Mouse (Mus musculus) forebrain, embryonic 15.5 days (tissue): ENCODE measurements at regions not wholly inside any gene's neighbourhood (a gene's known extent, or its start where the extent isn't known, plus 50 kb on each side); places are given as distances from the start of the nearest gene placed in this dataset.

Source experiments
- ATAC-seq: fragments of 200-750 bp; cut with Nextera tagmentation; replicated peaks from 2 replicates; pipeline ENCODE4 v1.8.0; 2017; ENCODE audit warnings: mild to moderate bottlenecking, moderate TSS enrichment, moderate library complexity
- H3K27ac ChIP-seq: fragments of 300-500 bp; sonication (generic); replicated peaks from 2 replicates; pipeline ENCODE4 v1.5.1; 2015; ENCODE audit warnings: mild to moderate bottlenecking, inconsistent platforms
- H3K27me3 ChIP-seq: fragments of 300-500 bp; sonication (generic); 2 replicates; pipeline ENCODE4 v1.6.1; 2015; ENCODE audit warnings: inconsistent platforms
- H3K36me3 ChIP-seq: fragments of 300-500 bp; sonication (generic); 2 replicates; pipeline ENCODE4 v1.6.1; 2015; ENCODE audit warnings: mild to moderate bottlenecking, inconsistent platforms
- H3K4me1 ChIP-seq: fragments of 300-500 bp; sonication (generic); 2 replicates; pipeline ENCODE4 v1.6.1; 2015; ENCODE audit warnings: inconsistent platforms
- H3K4me2 ChIP-seq: fragments of 300-500 bp; sonication (generic); replicated peaks from 2 replicates; pipeline ENCODE4 v1.6.1; 2015; ENCODE audit warnings: mild to moderate bottlenecking, inconsistent platforms
- H3K4me3 ChIP-seq: fragments of 300-500 bp; sonication (generic); 2 replicates; pipeline ENCODE4 v1.5.1; 2015; ENCODE audit warnings: mild to moderate bottlenecking, inconsistent platforms
- H3K9ac ChIP-seq: fragments of 300-500 bp; sonication (generic); replicated peaks from 2 replicates; pipeline ENCODE4 v1.6.1; 2015; ENCODE audit warnings: mild to moderate bottlenecking, inconsistent platforms
- H3K9me3 ChIP-seq: fragments of 300-500 bp; sonication (generic); 2 replicates; pipeline ENCODE4 v1.6.1; 2016; ENCODE audit warnings: inconsistent platforms
- WGBS: fragments of 180-500 bp; shearing (Covaris S2); methylation state at CpG from one replicate; pipeline ENCODE4 v1.1.7; 2015; ENCODE audit warnings: mixed read lengths; 5-methylcytosine and 5-hydroxymethylcytosine counted together

DNA sequence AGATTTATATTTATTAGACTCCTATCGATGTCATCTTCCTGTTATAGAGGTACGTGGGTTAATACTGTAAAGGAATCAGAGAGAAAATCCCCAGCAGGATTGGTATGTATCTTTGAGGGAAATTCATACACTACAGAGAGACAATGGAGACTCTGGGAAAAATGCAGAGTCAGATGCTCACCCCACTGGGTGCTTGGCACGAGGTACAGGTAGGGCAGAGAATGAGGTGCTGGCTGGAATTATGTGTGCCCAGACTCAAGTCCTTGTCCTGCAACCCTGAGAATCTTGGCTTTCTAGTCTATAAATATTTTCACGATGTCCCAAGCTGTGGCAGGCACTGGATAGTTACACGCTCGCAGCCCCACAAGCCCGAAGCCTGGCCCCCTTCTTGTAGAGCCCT is 57.8 kb upstream of the Cry1 start:
- no peak overlapping the region for H3K9ac ChIP-seq
- no peaks in the 10 kb centered on the region for H3K9me3 ChIP-seq
- H3K4me1 ChIP-seq = no peaks in the 10 kb centered on the region
- H3K27me3 ChIP-seq = no peaks in the 10 kb centered on the region
- no peaks in the 10 kb centered on the region for H3K36me3 ChIP-seq
- no peak overlapping the region for H3K4me2 ChIP-seq
- 90% methylated on average over 7 of the region's 7 CpGs for WGBS
- no peak overlapping the region for H3K27ac ChIP-seq
- H3K4me3 ChIP-seq = no peak overlapping the region
- no peak for ATAC-seq

DNA sequence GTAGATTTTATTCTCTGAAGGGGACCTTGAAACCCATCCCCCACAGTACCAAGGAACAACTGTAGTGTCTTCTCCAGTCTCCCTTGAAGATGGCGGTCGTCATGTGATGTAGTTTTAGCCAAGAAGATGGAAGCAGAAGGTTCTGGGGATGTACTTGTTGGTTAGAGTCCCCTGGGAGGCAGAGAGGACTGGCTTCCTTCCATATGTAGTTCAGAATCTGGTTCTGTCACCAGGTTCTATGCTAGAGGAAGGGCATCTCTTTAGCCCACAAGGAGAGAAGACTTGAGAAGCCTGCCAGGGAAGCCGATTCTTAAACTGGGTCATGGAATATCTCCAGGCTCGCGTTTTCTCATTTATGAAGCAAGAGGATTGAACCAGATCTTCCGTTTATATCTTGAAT is 58.7 kb upstream of the Cry1 start:
- no peaks in the 10 kb centered on the region for H3K4me1 ChIP-seq
- WGBS = 93% methylated on average over 6 of the region's 6 CpGs

DNA sequence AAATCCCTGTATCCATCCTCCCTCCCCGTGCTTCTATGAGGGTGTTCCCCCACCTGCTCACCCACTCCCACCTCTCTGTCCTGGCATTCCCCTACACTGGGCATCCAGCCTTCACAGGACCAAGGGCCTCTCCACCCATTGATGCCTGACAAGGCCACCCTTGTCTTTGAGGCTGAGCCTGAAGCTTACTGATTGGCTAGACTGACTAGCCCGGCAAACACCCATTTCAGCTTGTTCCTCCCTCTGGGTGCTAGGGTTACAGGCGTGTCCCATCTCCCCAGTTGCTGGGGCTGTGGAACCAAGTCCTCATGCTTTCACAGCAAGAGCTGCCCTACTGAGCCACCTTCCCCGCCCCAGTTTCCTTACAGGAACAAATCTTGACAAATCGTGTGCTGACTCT is 80.9 kb upstream of the Cry1 start:
- 53% methylated on average over 5 of the region's 5 CpGs for WGBS
- Histone ChIP-seq H3K27me3 (no peaks in the 10 kb centered on the region), H3K27ac (no peak overlapping the region), H3K4me2 (no peak overlapping the region), H3K4me3 (no peak overlapping the region), H3K4me1 (no peaks in the 10 kb centered on the region), H3K36me3 (no peaks in the 10 kb centered on the region), H3K9ac (no peak overlapping the region), H3K9me3 (no peaks in the 10 kb centered on the region)
- ATAC-seq = no peak

More for the DNA sequence above, 58.7 kb upstream of the Cry1 start:
- no peak overlapping the region for H3K9ac ChIP-seq
- no peak overlapping the region for H3K27ac ChIP-seq
- no peaks in the 10 kb centered on the region for H3K36me3 ChIP-seq
- no peak for ATAC-seq
- H3K4me3 ChIP-seq = no peak overlapping the region
- no peak overlapping the region for H3K4me2 ChIP-seq
- no peaks in the 10 kb centered on the region for H3K27me3 ChIP-seq
- no peaks in the 10 kb centered on the region for H3K9me3 ChIP-seq

DNA sequence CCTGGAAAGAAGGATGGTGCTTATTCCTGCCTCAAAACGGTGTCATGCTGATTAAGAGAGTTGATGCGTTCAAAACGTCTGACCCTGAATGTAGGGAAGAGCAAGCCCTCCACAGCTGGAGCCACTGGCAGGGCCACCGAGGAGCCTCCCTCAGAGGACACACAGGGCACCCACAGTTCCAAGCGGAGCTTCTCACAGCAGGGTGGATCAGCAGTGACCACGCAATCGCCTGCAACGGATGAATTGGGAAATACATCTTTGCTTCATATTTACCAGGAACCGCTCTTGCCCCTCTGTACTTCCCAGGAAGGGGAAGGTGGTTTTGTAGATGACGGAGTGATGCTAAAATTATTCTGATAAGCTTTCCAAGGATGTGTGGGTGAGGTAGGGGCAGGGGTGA is 81.3 kb upstream of the Cry1 start:
- Histone ChIP-seq H3K36me3 (no peaks in the 10 kb centered on the region), H3K4me3 (no peak overlapping the region), H3K4me2 (no peak overlapping the region), H3K9me3 (no peaks in the 10 kb centered on the region), H3K27ac (no peak overlapping the region), H3K27me3 (no peaks in the 10 kb centered on the region), H3K9ac (no peak overlapping the region), H3K4me1 (no peaks in the 10 kb centered on the region)
- 40% methylated on average over 10 of the region's 10 CpGs for WGBS
- ATAC-seq = no peak

DNA sequence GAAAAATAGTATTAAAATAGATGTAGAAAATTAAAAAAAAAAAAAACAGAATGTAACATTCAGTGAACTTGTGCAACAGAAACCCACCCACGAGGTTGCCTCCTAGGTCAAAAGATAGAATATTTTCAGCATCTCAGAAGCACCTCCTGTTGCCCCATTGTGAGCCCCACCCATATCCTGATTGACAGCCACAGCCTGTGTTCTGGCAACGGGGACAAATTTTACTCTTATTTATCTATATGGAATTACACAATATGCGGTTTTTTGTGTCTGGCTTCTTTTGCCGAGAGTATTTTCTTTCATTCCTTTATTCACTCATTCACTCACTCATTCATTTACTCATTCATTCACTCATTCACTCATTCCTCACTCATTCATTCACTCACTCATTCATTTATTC is 81.9 kb upstream of the Cry1 start:
- Histone ChIP-seq H3K4me3 (no peak overlapping the region), H3K4me1 (no peaks in the 10 kb centered on the region), H3K9me3 (no peaks in the 10 kb centered on the region), H3K9ac (no peak overlapping the region), H3K4me2 (no peak overlapping the region), H3K27me3 (no peaks in the 10 kb centered on the region), H3K36me3 (no peaks in the 10 kb centered on the region), H3K27ac (no peak overlapping the region)
- ATAC-seq = no peak
- 88% methylated on average over 4 of the region's 4 CpGs for WGBS

DNA sequence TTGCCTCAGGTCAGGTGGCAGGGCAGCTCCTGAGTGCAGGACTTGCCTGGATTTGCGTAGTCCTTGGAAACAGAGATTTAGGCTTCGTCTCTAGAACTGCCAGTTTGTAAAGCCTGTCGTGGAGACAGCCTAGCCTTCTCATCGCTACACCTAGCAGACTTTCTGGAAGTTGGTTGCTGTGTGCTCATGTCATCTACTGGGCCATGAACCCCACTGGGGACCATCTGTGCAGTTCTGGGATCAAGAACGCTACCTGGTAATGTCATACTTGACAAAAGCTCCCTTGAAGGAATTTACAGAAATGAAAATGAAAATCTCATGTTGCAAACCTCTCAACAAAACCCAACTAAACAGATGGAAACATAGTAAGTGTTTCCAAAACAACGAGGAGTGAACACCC is 85.3 kb upstream of the Cry1 start:
- Histone ChIP-seq H3K36me3 (no peaks in the 10 kb centered on the region), H3K4me1 (no peaks in the 10 kb centered on the region), H3K27me3 (no peaks in the 10 kb centered on the region), H3K4me2 (no peak overlapping the region), H3K9ac (no peak overlapping the region), H3K27ac (no peak overlapping the region), H3K9me3 (no peaks in the 10 kb centered on the region), H3K4me3 (no peak overlapping the region)
- 75% methylated on average over 6 of the region's 6 CpGs for WGBS
- no peak for ATAC-seq

DNA sequence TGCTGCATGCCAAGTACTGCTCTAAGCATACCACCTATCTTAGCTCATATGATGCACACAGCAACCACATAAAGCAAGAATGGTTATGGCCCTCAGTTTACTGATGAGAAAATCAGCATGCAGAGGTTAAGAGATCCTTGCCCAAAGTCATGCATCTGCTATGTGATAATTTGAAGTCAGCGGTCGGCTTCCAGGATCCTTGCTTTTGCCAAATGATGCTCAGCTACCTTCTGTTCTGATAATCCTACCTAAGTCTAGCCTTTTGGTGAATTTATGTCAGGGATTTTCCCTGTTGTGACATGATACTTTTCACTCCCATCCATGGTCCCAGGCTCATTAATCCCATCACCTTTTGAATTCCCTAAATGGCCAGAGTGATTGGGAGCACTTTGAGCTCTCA is 91.9 kb upstream of the Cry1 start:
- H3K4me3 ChIP-seq = no peak overlapping the region
- H3K27me3 ChIP-seq = no peaks in the 10 kb centered on the region
- H3K4me1 ChIP-seq = no peaks in the 10 kb centered on the region
- H3K9ac ChIP-seq = no peak overlapping the region
- no peak overlapping the region for H3K4me2 ChIP-seq
- ATAC-seq = no peak
- H3K27ac ChIP-seq = no peak overlapping the region
- no peaks in the 10 kb centered on the region for H3K36me3 ChIP-seq
- no peaks in the 10 kb centered on the region for H3K9me3 ChIP-seq
- WGBS = 84% methylated on average over 2 of the region's 2 CpGs

DNA sequence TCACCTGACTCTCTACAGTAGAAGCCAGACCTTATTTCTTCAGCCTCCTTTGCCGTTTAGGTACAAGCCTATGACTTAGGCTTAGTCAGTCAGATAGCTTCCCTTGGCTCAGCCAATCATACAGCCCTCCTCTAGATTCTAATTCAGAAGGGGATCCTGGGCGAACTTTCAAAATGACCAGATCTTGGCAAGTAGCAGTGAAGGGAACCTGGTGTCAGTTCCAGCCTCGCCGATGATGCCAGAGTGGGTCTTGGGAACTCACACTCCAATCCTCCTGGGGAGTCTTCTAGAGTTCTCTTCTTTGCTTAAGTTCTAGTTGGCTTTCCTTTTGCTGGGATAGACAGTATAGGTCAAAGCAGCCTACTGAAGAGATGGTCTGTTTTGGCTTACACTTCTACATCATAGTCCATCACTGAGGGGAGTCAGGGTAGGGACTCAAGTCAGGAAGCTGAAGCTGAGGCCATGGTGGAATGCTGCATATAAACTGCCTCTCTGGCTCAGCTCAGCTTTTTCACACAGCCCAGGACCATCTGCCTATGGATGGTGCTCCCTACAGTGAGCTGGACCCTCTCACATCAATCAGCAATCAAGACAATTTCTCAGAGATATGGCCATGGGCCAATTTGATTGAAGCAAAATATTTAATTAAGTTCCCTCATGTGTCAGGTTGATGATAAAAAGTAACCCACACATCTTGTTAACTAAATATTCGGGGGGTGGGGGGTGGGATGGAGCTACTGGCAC is 94.7 kb upstream of the Btbd11 start:
- H3K27me3 ChIP-seq = no peaks in the 10 kb centered on the region
- no peak overlapping the region for H3K9ac ChIP-seq
- H3K4me1 ChIP-seq = peaks cover 18% of the 10 kb centered on the region
- no peaks in the 10 kb centered on the region for H3K36me3 ChIP-seq
- no peak overlapping the region for H3K4me2 ChIP-seq
- 54% methylated on average over 5 of the region's 5 CpGs for WGBS
- H3K9me3 ChIP-seq = no peaks in the 10 kb centered on the region
- H3K4me3 ChIP-seq = no peak overlapping the region
- ATAC-seq = peak; percentile 75
- peak overlapping the region; percentile 34 for H3K27ac ChIP-seq

DNA sequence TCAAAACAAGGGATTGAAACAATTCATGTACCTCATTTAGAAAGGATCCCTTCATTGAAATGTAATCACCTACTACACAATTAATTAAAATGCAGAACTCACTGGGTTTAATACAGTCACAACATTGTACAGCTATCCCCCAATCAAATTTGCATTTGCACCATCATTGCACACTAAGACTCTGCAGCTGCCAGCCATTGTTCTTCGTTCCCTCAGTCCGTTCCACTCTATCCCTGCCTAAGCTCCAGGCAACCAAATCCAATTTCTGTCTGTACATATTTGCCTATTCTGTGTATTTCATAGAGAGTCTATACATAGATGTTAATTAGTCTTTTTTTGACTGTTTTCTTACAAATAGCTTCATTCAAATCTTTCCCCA is 94.1 kb upstream of the Btbd11 start:
- Histone ChIP-seq H3K4me3 (no peak overlapping the region), H3K27me3 (no peaks in the 10 kb centered on the region)
- ATAC-seq = peak; percentile 92

DNA sequence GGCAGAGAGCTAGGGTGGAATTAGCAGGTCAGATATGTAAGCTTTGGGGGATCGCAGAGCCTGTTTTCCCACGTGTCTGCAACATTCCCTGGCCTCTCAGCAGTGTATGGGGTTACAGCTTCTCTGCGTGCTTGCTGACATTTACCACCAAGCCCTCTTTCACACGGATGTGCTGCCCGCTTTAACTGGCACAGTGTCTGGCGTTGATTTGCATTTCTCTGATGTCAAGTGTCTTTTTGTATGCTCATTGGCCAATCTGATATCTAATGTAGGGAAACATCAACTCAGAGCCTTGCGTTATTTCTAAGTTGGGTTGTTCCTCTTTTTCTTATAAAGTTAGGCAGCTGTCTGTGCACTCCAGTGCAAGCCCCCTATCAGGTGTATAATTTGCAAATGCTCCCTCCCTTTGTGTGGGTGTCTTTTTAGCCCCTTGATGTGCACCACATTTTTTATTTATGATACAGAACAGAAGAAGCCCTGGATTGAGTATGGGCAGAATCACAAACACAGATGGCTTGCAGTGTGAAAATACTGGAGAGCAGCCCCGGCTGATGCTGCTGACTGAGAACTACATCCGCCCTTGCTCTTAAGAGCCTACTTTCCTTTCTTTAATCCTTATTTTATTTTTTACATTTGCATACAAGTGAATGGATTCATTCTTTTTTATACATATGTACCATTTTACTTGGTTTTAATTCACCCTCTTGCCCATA is 93.4 kb upstream of the Btbd11 start:
- peaks cover 18% of the 10 kb centered on the region for H3K4me1 ChIP-seq
- no peak overlapping the region for H3K4me3 ChIP-seq
- H3K27me3 ChIP-seq = no peaks in the 10 kb centered on the region
- H3K4me2 ChIP-seq = peak overlapping the region; percentile 16
- WGBS = 28% methylated on average over 9 of the region's 9 CpGs
- H3K27ac ChIP-seq = peak overlapping the region; percentile 76
- no peaks in the 10 kb centered on the region for H3K36me3 ChIP-seq
- no peak overlapping the region for H3K9ac ChIP-seq
- peak; percentile 59; the same call in 1 of the 2 replicates for ATAC-seq
- H3K9me3 ChIP-seq = no peaks in the 10 kb centered on the region

More for the DNA sequence above, 94.1 kb upstream of the Btbd11 start:
- no peaks in the 10 kb centered on the region for H3K36me3 ChIP-seq
- no peaks in the 10 kb centered on the region for H3K9me3 ChIP-seq
- H3K4me2 ChIP-seq = no peak overlapping the region
- peak overlapping the region; percentile 34; the same call in 1 of the 2 replicates for H3K27ac ChIP-seq
- peaks cover 18% of the 10 kb centered on the region for H3K4me1 ChIP-seq
- H3K9ac ChIP-seq = no peak overlapping the region
- 6% methylated on average over 2 of the region's 2 CpGs for WGBS

DNA sequence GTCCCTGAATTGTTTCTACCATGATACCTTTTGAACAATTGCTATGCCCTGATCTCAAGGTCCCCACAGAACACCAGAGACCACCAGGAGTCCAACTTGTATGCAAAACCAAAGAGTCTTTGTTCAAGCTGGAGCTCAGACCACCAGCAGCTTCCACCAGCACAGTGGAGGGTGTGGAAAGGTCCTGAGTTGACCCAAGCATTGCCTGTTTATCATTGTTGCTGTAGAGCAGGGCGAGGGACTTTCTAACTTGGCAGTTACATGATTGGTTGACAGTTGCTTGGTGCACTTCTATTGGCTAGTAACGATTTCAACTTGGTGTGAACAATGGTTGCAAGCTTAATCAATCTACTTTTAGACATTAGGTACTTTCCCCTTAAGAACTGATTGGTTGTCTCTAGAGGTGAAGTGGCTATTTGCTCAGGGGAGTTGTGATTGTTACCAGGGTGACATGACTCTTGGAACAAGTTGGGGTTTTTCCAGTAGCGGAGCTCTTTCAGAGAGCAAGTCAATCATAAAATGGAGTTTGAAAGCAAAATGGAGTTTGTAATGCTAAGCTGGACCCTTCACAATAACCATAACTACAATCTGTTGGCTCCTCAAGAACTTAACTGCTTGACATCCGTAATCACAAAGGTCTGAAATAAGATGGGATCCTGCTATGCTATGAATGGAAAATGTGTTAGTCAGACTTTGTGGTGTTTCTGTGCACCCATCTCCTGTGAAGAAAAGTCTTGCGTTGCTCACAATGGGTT is 91.3 kb upstream of the Btbd11 start:
- H3K4me3 ChIP-seq = no peak overlapping the region
- H3K9me3 ChIP-seq = no peaks in the 10 kb centered on the region
- H3K9ac ChIP-seq = no peak overlapping the region
- no peaks in the 10 kb centered on the region for H3K27me3 ChIP-seq
- no peak for ATAC-seq
- 89% methylated on average over 5 of the region's 5 CpGs for WGBS
- H3K4me2 ChIP-seq = no peak overlapping the region
- H3K36me3 ChIP-seq = no peaks in the 10 kb centered on the region
- H3K27ac ChIP-seq = no peak overlapping the region
- H3K4me1 ChIP-seq = peaks cover 18% of the 10 kb centered on the region

DNA sequence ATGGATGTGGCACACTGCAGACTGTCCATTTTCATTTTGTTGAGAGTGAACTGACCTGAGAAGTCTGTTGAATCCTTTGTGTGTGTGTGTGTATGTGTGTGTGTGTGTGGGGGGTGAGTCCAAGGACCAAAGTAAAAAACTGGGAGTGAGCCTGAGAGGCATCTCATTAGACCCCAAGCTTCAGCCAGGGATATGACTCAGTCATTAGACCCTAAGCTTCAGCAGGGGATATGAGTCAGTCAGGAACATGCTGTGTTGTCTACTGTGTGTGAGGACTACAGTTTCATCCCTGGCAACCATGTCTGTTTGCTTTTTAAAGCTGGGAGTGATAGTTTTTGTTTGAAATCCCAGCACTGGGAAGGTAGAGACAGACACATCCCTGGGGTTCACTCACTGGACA is 74.8 kb upstream of the Btbd11 start:
- no peaks in the 10 kb centered on the region for H3K27me3 ChIP-seq
- H3K9ac ChIP-seq = no peak overlapping the region
- no peaks in the 10 kb centered on the region for H3K9me3 ChIP-seq
- H3K4me1 ChIP-seq = no peaks in the 10 kb centered on the region
- no peak overlapping the region for H3K4me2 ChIP-seq
- no peak overlapping the region for H3K27ac ChIP-seq
- ATAC-seq = no peak
- no peaks in the 10 kb centered on the region for H3K36me3 ChIP-seq
- no peak overlapping the region for H3K4me3 ChIP-seq
